Mouse (Mus musculus): ENCODE results near the gene Pak1. TPM values are rescaled to one million over a fixed set of nuclear protein-coding genes. Genes with fewer than 3 reads are reported as not detected.

Gene Pak1
- polyA plus RNA-seq, 1 experiment from 2014 or later: 8.1 TPM

GRCm38 (mm10) chr7:97850331-97850730, 62.0 kb downstream of the Pak1 start:
- TF ChIP-seq EP300 (IDR thresholded peaks at IDR 0.05; ENCODE audit: low read depth): no peak
- ATAC-seq (no peak), DNase-seq (no peak)
- Histone ChIP-seq H3K9ac (replicated peaks) (no peak overlapping the region), H3K27ac (ENCODE audit: low read depth) (no peak overlapping the region), H3K4me2 (ENCODE audit: low read depth, low read length) (no peak overlapping the region), H3K36me3 (replicated peaks; ENCODE audit: insufficient read depth, low read length) (no peaks in the 10 kb centered on the region), H3K4me1 (ENCODE audit: insufficient read depth) (no peaks in the 10 kb centered on the region), H3K9me3 (ENCODE audit: low read length) (no peaks in the 10 kb centered on the region), H3K27me3 (ENCODE audit: insufficient read depth, low read length) (no peaks in the 10 kb centered on the region), H3K4me3 (ENCODE audit: low read depth, low read length) (no peak overlapping the region)
- 82% methylated on average over 3 of the region's 3 CpGs for WGBS (ENCODE audit: insufficient replicate concordance)

- H3K27me3 ChIP-seq (ENCODE audit: insufficient read depth, low read length): no peaks in the 10 kb centered on the region
- H3K4me2 ChIP-seq (ENCODE audit: low read depth, low read length): no peak overlapping the region
- no peak overlapping the region for H3K9ac ChIP-seq (replicated peaks)
- TF ChIP-seq EP300 (IDR thresholded peaks at IDR 0.05; ENCODE audit: low read depth) (no peak), CTCF (IDR thresholded peaks at IDR 0.05; ENCODE audit: low read depth) (no peak)
- H3K9me3 ChIP-seq (ENCODE audit: low read length): no peaks in the 10 kb centered on the region
- H3K27ac ChIP-seq (ENCODE audit: low read depth): no peak overlapping the region
- 0 out of 2 replicates have a peak, but pooled peaks cover 2% of the 10 kb centered on the region for H3K36me3 ChIP-seq (replicated peaks; ENCODE audit: insufficient read depth, low read length)
- DNase-seq (no peak), ATAC-seq (no peak)
- H3K4me1 ChIP-seq (ENCODE audit: insufficient read depth): no peaks in the 10 kb centered on the region
- WGBS (ENCODE audit: insufficient replicate concordance): 50% methylated on average over 3 of the region's 3 CpGs
- H3K4me3 ChIP-seq (ENCODE audit: low read depth, low read length): no peak overlapping the region
These were observed 75.2 kb downstream of the Pak1 start for GRCm38 (mm10) chr7:97863512-97863911.

GRCm38 (mm10) chr7:97864531-97864930, 76.2 kb downstream of the Pak1 start:
- no peaks in the 10 kb centered on the region for H3K4me1 ChIP-seq (ENCODE audit: insufficient read depth)
- no peaks in the 10 kb centered on the region for H3K27me3 ChIP-seq (ENCODE audit: insufficient read depth, low read length)
- TF ChIP-seq CTCF (IDR thresholded peaks at IDR 0.05; ENCODE audit: low read depth) (no peak), EP300 (IDR thresholded peaks at IDR 0.05; ENCODE audit: low read depth) (no peak)
- 65% methylated on average over 1 of the region's 1 CpGs for whole genome bisulfite sequencing (ENCODE audit: insufficient replicate concordance)
- H3K9me3 ChIP-seq (ENCODE audit: low read length): no peaks in the 10 kb centered on the region
- no peak overlapping the region for H3K4me3 ChIP-seq (ENCODE audit: low read depth, low read length)
- H3K27ac ChIP-seq (ENCODE audit: low read depth): no peak overlapping the region
- no peak overlapping the region for H3K9ac ChIP-seq (replicated peaks)
- ATAC-seq (no peak), DNase-seq (no peak)
- H3K4me2 ChIP-seq (ENCODE audit: low read depth, low read length): no peak overlapping the region
- 0 out of 2 replicates have a peak, but pooled peaks cover 2% of the 10 kb centered on the region for H3K36me3 ChIP-seq (replicated peaks; ENCODE audit: insufficient read depth, low read length)

GRCm38 (mm10) chr7:97867866-97868265, 79.5 kb downstream of the Pak1 start:
- Histone ChIP-seq H3K4me3 (ENCODE audit: low read depth, low read length) (no peak overlapping the region), H3K4me2 (ENCODE audit: low read depth, low read length) (no peak overlapping the region)
- TF ChIP-seq EP300 (IDR thresholded peaks at IDR 0.05; ENCODE audit: low read depth) (no peak), CTCF (IDR thresholded peaks at IDR 0.05; ENCODE audit: low read depth) (no peak)

GRCm38 (mm10) chr7:97868766-97869165, 80.4 kb downstream of the Pak1 start:
- WGBS (ENCODE audit: insufficient replicate concordance): 91% methylated on average over 1 of the region's 1 CpGs
- Histone ChIP-seq H3K9me3 (ENCODE audit: low read length) (no peaks in the 10 kb centered on the region), H3K4me1 (ENCODE audit: insufficient read depth) (no peaks in the 10 kb centered on the region), H3K4me2 (ENCODE audit: low read depth, low read length) (no peak overlapping the region), H3K9ac (replicated peaks) (no peak overlapping the region), H3K36me3 (replicated peaks; ENCODE audit: insufficient read depth, low read length) (0 out of 2 replicates have a peak, but pooled peaks cover 2% of the 10 kb centered on the region), H3K4me3 (ENCODE audit: low read depth, low read length) (no peak overlapping the region), H3K27me3 (ENCODE audit: insufficient read depth, low read length) (no peaks in the 10 kb centered on the region), H3K27ac (ENCODE audit: low read depth) (no peak overlapping the region)
- no peak for DNase-seq
- TF ChIP-seq EP300 (IDR thresholded peaks at IDR 0.05; ENCODE audit: low read depth): no peak
- TF ChIP-seq CTCF (IDR thresholded peaks at IDR 0.05; ENCODE audit: low read depth): no peak
- ATAC-seq: no peak

More at GRCm38 (mm10) chr7:97867866-97868265, 79.5 kb downstream of the Pak1 start:
- no peak for ATAC-seq
- H3K9me3 ChIP-seq (ENCODE audit: low read length): no peaks in the 10 kb centered on the region
- H3K27ac ChIP-seq (ENCODE audit: low read depth): no peak overlapping the region
- DNase-seq: no peak
- H3K4me1 ChIP-seq (ENCODE audit: insufficient read depth): no peaks in the 10 kb centered on the region
- H3K27me3 ChIP-seq (ENCODE audit: insufficient read depth, low read length): no peaks in the 10 kb centered on the region
- H3K9ac ChIP-seq (replicated peaks): no peak overlapping the region
- 66% methylated on average over 5 of the region's 5 CpGs for WGBS (ENCODE audit: insufficient replicate concordance)
- 0 out of 2 replicates have a peak, but pooled peaks cover 2% of the 10 kb centered on the region for H3K36me3 ChIP-seq (replicated peaks; ENCODE audit: insufficient read depth, low read length)

GRCm38 (mm10) chr7:97872396-97872795, 84.1 kb downstream of the Pak1 start:
- no peak overlapping the region for H3K4me2 ChIP-seq (ENCODE audit: low read depth, low read length)
- WGBS (ENCODE audit: insufficient replicate concordance): 92% methylated on average over 4 of the region's 4 CpGs
- no peak for ATAC-seq
- no peaks in the 10 kb centered on the region for H3K9me3 ChIP-seq (ENCODE audit: low read length)
- H3K9ac ChIP-seq (replicated peaks): no peak overlapping the region
- H3K27me3 ChIP-seq (ENCODE audit: insufficient read depth, low read length): no peaks in the 10 kb centered on the region
- no peaks in the 10 kb centered on the region for H3K36me3 ChIP-seq (replicated peaks; ENCODE audit: insufficient read depth, low read length)
- no peaks in the 10 kb centered on the region for H3K4me1 ChIP-seq (ENCODE audit: insufficient read depth)
- TF ChIP-seq CTCF (IDR thresholded peaks at IDR 0.05; ENCODE audit: low read depth): no peak
- no peak for TF ChIP-seq EP300 (IDR thresholded peaks at IDR 0.05; ENCODE audit: low read depth)
- H3K27ac ChIP-seq (ENCODE audit: low read depth): no peak overlapping the region
- DNase-seq: no peak
- H3K4me3 ChIP-seq (ENCODE audit: low read depth, low read length): no peak overlapping the region

- Histone ChIP-seq H3K36me3 (replicated peaks; ENCODE audit: insufficient read depth, low read length) (no peaks in the 10 kb centered on the region), H3K9ac (replicated peaks) (no peak overlapping the region), H3K27ac (ENCODE audit: low read depth) (no peak overlapping the region), H3K4me2 (ENCODE audit: low read depth, low read length) (no peak overlapping the region), H3K9me3 (ENCODE audit: low read length) (no peaks in the 10 kb centered on the region), H3K4me3 (ENCODE audit: low read depth, low read length) (no peak overlapping the region), H3K27me3 (ENCODE audit: insufficient read depth, low read length) (no peaks in the 10 kb centered on the region), H3K4me1 (ENCODE audit: insufficient read depth) (no peaks in the 10 kb centered on the region)
- ATAC-seq (no peak), DNase-seq (no peak)
- no peak for TF ChIP-seq EP300 (IDR thresholded peaks at IDR 0.05; ENCODE audit: low read depth)
- no peak for TF ChIP-seq CTCF (IDR thresholded peaks at IDR 0.05; ENCODE audit: low read depth)
These were observed 85.0 kb downstream of the Pak1 start for GRCm38 (mm10) chr7:97873317-97873716.
